Mouse (Mus musculus) lung, postnatal 0 days (tissue): ENCODE measurements around the gene Lars2. TPM values are rescaled to one million over a fixed set of nuclear protein-coding genes. Genes with fewer than 3 reads are reported as not detected.

Experiments
- ATAC-seq: fragments of 200-750 bp; cut with Nextera tagmentation; 2 replicates; pipeline ENCODE4 v1.8.0; 2017; ENCODE audit warnings: moderate library complexity
- DNase-seq: peaks from one replicate; pipeline ENCODE4 v3.0.0-alpha.2; 2016; ENCODE audit warnings: low spot score
- H3K27ac ChIP-seq: fragments of 300-500 bp; sonication (generic); 2 replicates; pipeline ENCODE4 v1.5.1; 2014; ENCODE audit warnings: antibody characterized with exemption, mild to moderate bottlenecking, low read length, mixed read lengths
- H3K27me3 ChIP-seq: fragments of 300-500 bp; sonication (generic); replicated peaks from 2 replicates; pipeline ENCODE4 v1.6.1; 2014; ENCODE audit warnings: low read length, mixed read lengths; ENCODE audit not compliant: insufficient read depth
- H3K36me3 ChIP-seq: fragments of 300-500 bp; sonication (generic); 2 replicates; pipeline ENCODE4 v1.6.1; 2014; ENCODE audit warnings: low read length, mixed read lengths; ENCODE audit not compliant: insufficient read depth
- H3K4me1 ChIP-seq: fragments of 300-500 bp; sonication (generic); 2 replicates; pipeline ENCODE4 v1.6.1; 2014; ENCODE audit warnings: antibody characterized with exemption, low read depth, low read length, mixed read lengths; ENCODE audit not compliant: insufficient read depth
- H3K4me2 ChIP-seq: fragments of 300-500 bp; sonication (generic); replicated peaks from 2 replicates; pipeline ENCODE4 v1.6.1; 2014; ENCODE audit warnings: low read depth, mild to moderate bottlenecking, low read length, moderate library complexity, mixed read lengths
- H3K4me3 ChIP-seq: fragments of 300-500 bp; sonication (generic); 2 replicates; pipeline ENCODE4 v1.5.1; 2014; ENCODE audit warnings: low read depth, low read length
- H3K9ac ChIP-seq: fragments of 300-500 bp; sonication (generic); replicated peaks from 2 replicates; pipeline ENCODE4 v1.6.1; 2014; ENCODE audit warnings: low read depth, mild to moderate bottlenecking
- H3K9me3 ChIP-seq: fragments of 300-500 bp; sonication (generic); 2 replicates; pipeline ENCODE4 v1.6.1; 2016; ENCODE audit warnings: low read length, mixed read lengths
- CTCF ChIP-seq: IDR thresholded peaks from 2 replicates; pipeline ENCODE4 v1.5.1; 2016; ENCODE audit warnings: antibody characterized with exemption, mild to moderate bottlenecking
- EP300 ChIP-seq: IDR thresholded peaks from 2 replicates; pipeline ENCODE4 v1.6.1; 2016; ENCODE audit warnings: antibody characterized with exemption, mild to moderate bottlenecking, control low read depth
- WGBS: fragments of 180-500 bp; shearing (Covaris S2); extraction: QIAGEN DNeasy Blood & Tissue Kit; methylation state at CpG from one replicate; pipeline ENCODE4 v1.1.7; 2014; 5-methylcytosine and 5-hydroxymethylcytosine counted together
- polyA plus RNA-seq: library from polyadenylated mRNA; unstranded; fragments of >200 nt; fragmentation: Nextera tagmentation; extraction: Ambion mirVana; gene quantifications from 2 replicates; pipeline ENCODE4 v1.2.1, GENCODE M21; 2015

Lars2 gene
- polyA plus RNA-seq, 1 experiment from 2014 or later = 1,202 TPM

- H3K27me3 ChIP-seq = no peaks in the 10 kb centered on the region
- TF ChIP-seq CTCF = no peak
- no peak for TF ChIP-seq EP300
- no peak for DNase-seq
- no peaks in the 10 kb centered on the region for H3K9me3 ChIP-seq
- H3K4me1 ChIP-seq = no peaks in the 10 kb centered on the region
- WGBS = 68% methylated on average over 3 of the region's 3 CpGs
- H3K4me2 ChIP-seq = no peak overlapping the region
- no peak overlapping the region for H3K4me3 ChIP-seq
- H3K36me3 ChIP-seq = no peaks in the 10 kb centered on the region
- no peak for ATAC-seq
- no peak overlapping the region for H3K9ac ChIP-seq
- H3K27ac ChIP-seq = no peak overlapping the region
These were observed 36.3 kb downstream of the Lars2 start for GRCm38 (mm10) chr9:123403031-123403430.

DNA sequence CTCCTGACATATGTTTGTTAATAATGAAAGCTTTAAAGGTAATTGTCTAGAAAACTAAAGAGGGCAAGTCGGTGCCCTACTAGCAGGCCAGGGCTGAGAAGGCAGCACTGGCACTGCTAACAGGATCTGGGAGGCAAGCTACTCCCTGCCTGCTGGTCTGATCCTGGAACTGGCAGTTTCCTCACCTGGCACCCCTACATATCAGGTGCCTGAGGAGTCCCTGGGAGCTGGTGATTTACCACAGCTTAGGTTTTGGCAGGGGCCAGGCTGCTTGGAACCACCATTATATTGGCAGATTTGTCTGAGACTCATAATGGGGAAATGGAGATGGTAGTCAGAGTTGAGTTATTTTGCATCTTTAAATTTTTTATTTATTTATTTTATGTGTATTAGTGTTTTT, 38.5 kb downstream of the Lars2 start:
- Histone ChIP-seq H3K27me3 (no peaks in the 10 kb centered on the region), H3K4me3 (no peak overlapping the region), H3K9me3 (no peaks in the 10 kb centered on the region), H3K36me3 (no peaks in the 10 kb centered on the region), H3K27ac (no peak overlapping the region), H3K4me2 (no peak overlapping the region), H3K4me1 (no peaks in the 10 kb centered on the region), H3K9ac (no peak overlapping the region)
- WGBS = 77% methylated on average over 1 of the region's 1 CpGs
- DNase-seq (no peak), ATAC-seq (no peak)
- TF ChIP-seq CTCF (no peak), EP300 (no peak)

DNA sequence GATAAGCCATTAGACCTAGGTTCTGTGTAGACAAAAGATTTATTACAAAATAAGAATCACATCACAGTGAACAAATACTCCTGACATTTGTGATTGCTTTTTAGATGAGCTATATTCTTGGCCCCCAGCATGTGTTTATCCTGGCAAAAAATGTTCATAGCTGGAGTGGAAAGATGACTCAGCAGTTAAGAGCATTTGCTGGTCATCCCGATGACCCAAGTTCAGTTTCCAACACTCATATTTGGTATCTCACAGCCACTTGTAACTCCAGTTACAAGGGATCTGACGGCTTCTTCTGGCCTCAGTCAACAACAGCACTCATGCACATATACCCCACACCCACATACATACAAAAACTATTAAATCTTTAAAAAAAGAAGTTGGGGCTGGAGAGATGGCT, 42.0 kb downstream of the Lars2 start:
- H3K27ac ChIP-seq = no peak overlapping the region
- H3K9me3 ChIP-seq = no peaks in the 10 kb centered on the region
- no peaks in the 10 kb centered on the region for H3K4me1 ChIP-seq
- no peak overlapping the region for H3K4me2 ChIP-seq
- no peak overlapping the region for H3K4me3 ChIP-seq
- TF ChIP-seq CTCF (no peak), EP300 (no peak)
- H3K36me3 ChIP-seq = no peaks in the 10 kb centered on the region; the same call in 1 of the 2 replicates
- DNase-seq (peak; percentile 26), ATAC-seq (no peak)
- H3K9ac ChIP-seq = no peak overlapping the region
- no peaks in the 10 kb centered on the region for H3K27me3 ChIP-seq
- WGBS = 65% methylated on average over 2 of the region's 2 CpGs

DNA sequence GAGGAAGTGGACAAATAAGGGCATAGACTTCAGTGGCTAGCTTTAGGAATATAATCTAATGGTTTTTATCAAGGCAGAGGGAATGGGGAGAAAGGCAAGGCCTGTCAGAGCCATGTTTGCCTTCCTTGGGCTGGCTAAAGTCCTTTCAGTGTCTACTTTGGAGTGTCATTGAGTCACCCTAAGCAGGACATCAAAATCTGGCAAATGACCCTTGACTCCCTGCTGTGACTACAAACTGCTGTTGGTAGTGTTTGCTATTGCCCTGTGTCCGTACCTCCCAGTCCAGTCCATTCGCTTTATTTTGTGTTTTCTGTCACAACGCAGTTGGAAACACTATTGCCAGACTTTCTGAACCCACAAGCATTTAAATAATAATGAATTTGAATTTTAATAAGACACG, 63.1 kb downstream of the Lars2 start:
- no peak overlapping the region for H3K4me3 ChIP-seq
- H3K27me3 ChIP-seq = no peaks in the 10 kb centered on the region
- no peak for TF ChIP-seq EP300
- no peak for TF ChIP-seq CTCF
- no peak overlapping the region for H3K9ac ChIP-seq
- ATAC-seq (no peak), DNase-seq (no peak)
- no peak overlapping the region for H3K27ac ChIP-seq
- no peak overlapping the region for H3K4me2 ChIP-seq
- no peaks in the 10 kb centered on the region for H3K4me1 ChIP-seq
- H3K36me3 ChIP-seq = peaks cover 4% of the 10 kb centered on the region; the same call in 1 of the 2 replicates
- H3K9me3 ChIP-seq = no peaks in the 10 kb centered on the region
- 85% methylated on average over 4 of the region's 4 CpGs for WGBS

- Histone ChIP-seq H3K27me3 (no peaks in the 10 kb centered on the region), H3K36me3 (peaks cover 5% of the 10 kb centered on the region; the same call in 1 of the 2 replicates), H3K9ac (no peak overlapping the region), H3K4me1 (no peaks in the 10 kb centered on the region), H3K27ac (0 out of 2 replicates have a peak overlapping the region, but pooled peaks have one; percentile 14), H3K4me2 (no peak overlapping the region), H3K4me3 (no peak overlapping the region), H3K9me3 (no peaks in the 10 kb centered on the region)
- peak; percentile 55 for DNase-seq
- TF ChIP-seq CTCF (no peak), EP300 (no peak)
- peak; percentile 48; the same call in 1 of the 2 replicates for ATAC-seq
These were observed 64.2 kb downstream of the Lars2 start for GRCm38 (mm10) chr9:123430973-123431372.

GRCm38 (mm10) chr9:123438223-123438622, 71.5 kb downstream of the Lars2 start:
- TF ChIP-seq EP300 (no peak), CTCF (no peak)
- Histone ChIP-seq H3K4me2 (no peak overlapping the region), H3K27me3 (no peaks in the 10 kb centered on the region), H3K9ac (no peak overlapping the region), H3K4me3 (no peak overlapping the region), H3K27ac (no peak overlapping the region), H3K36me3 (peaks cover 9% of the 10 kb centered on the region; the same call in 1 of the 2 replicates), H3K9me3 (no peaks in the 10 kb centered on the region), H3K4me1 (no peaks in the 10 kb centered on the region)
- ATAC-seq = no peak
- DNase-seq = no peak
- WGBS = 63% methylated on average over 2 of the region's 2 CpGs
